Mouse (Mus musculus): ENCODE results near the gene Nrk. TPM values are rescaled to one million over a fixed set of nuclear protein-coding genes. Genes with fewer than 3 reads are reported as not detected.

Gene Nrk
- polyA plus RNA-seq, 1 experiment from 2014 or later = 0.56 TPM

GRCm38 (mm10) chrX:139016540-139016939, 102.3 kb downstream of the Nrk start:
- no peaks in the 10 kb centered on the region for H3K4me1 ChIP-seq (replicated peaks; ENCODE audit: control insufficient read depth, insufficient read depth, low read length)
- ATAC-seq = no peak
- no peak overlapping the region for H3K4me3 ChIP-seq (replicated peaks; ENCODE audit: low read length)

GRCm38 (mm10) chrX:139026532-139027097, 112.4 kb downstream of the Nrk start:
- Histone ChIP-seq H3K27me3 (replicated peaks; ENCODE audit: control insufficient read depth, insufficient read depth, low read length) (no peaks in the 10 kb centered on the region), H3K4me2 (ENCODE audit: low read length) (no peak overlapping the region), H3K36me3 (ENCODE audit: control insufficient read depth, insufficient read depth) (no peaks in the 10 kb centered on the region), H3K4me3 (replicated peaks; ENCODE audit: low read length) (no peak overlapping the region), H3K9ac (replicated peaks; ENCODE audit: low read depth, low read length) (no peak overlapping the region), H3K4me1 (replicated peaks; ENCODE audit: control insufficient read depth, insufficient read depth, low read length) (no peaks in the 10 kb centered on the region), H3K27ac (ENCODE audit: low read length) (no peak overlapping the region), H3K9me3 (ENCODE audit: control insufficient read depth, low read length) (no peaks in the 10 kb centered on the region)
- ATAC-seq = no peak
- 55% methylated on average over 3 of the region's 3 CpGs for WGBS

More at GRCm38 (mm10) chrX:139016540-139016939, 102.3 kb downstream of the Nrk start:
- Histone ChIP-seq H3K27ac (ENCODE audit: low read length) (no peak overlapping the region), H3K27me3 (replicated peaks; ENCODE audit: control insufficient read depth, insufficient read depth, low read length) (no peaks in the 10 kb centered on the region), H3K36me3 (ENCODE audit: control insufficient read depth, insufficient read depth) (no peaks in the 10 kb centered on the region), H3K9me3 (ENCODE audit: control insufficient read depth, low read length) (no peaks in the 10 kb centered on the region), H3K4me2 (ENCODE audit: low read length) (no peak overlapping the region), H3K9ac (replicated peaks; ENCODE audit: low read depth, low read length) (no peak overlapping the region)
- 58% methylated on average over 1 of the region's 1 CpGs for WGBS

GRCm38 (mm10) chrX:139027296-139027695, 113.1 kb downstream of the Nrk start:
- no peak overlapping the region for H3K9ac ChIP-seq (replicated peaks; ENCODE audit: low read depth, low read length)
- WGBS = 64% methylated on average over 5 of the region's 5 CpGs

GRCm38 (mm10) chrX:139027909-139028308, 113.7 kb downstream of the Nrk start:
- Histone ChIP-seq H3K4me3 (replicated peaks; ENCODE audit: low read length) (no peak overlapping the region), H3K9me3 (ENCODE audit: control insufficient read depth, low read length) (no peaks in the 10 kb centered on the region), H3K36me3 (ENCODE audit: control insufficient read depth, insufficient read depth) (no peaks in the 10 kb centered on the region), H3K4me2 (ENCODE audit: low read length) (no peak overlapping the region), H3K27ac (ENCODE audit: low read length) (no peak overlapping the region), H3K4me1 (replicated peaks; ENCODE audit: control insufficient read depth, insufficient read depth, low read length) (no peaks in the 10 kb centered on the region), H3K27me3 (replicated peaks; ENCODE audit: control insufficient read depth, insufficient read depth, low read length) (no peaks in the 10 kb centered on the region), H3K9ac (replicated peaks; ENCODE audit: low read depth, low read length) (no peak overlapping the region)
- WGBS = 71% methylated on average over 6 of the region's 6 CpGs
- ATAC-seq = no peak

More at GRCm38 (mm10) chrX:139027296-139027695, 113.1 kb downstream of the Nrk start:
- H3K4me2 ChIP-seq (ENCODE audit: low read length) = no peak overlapping the region
- no peaks in the 10 kb centered on the region for H3K4me1 ChIP-seq (replicated peaks; ENCODE audit: control insufficient read depth, insufficient read depth, low read length)
- no peaks in the 10 kb centered on the region for H3K9me3 ChIP-seq (ENCODE audit: control insufficient read depth, low read length)
- H3K36me3 ChIP-seq (ENCODE audit: control insufficient read depth, insufficient read depth) = no peaks in the 10 kb centered on the region
- ATAC-seq = no peak
- H3K4me3 ChIP-seq (replicated peaks; ENCODE audit: low read length) = no peak overlapping the region
- H3K27ac ChIP-seq (ENCODE audit: low read length) = no peak overlapping the region
- no peaks in the 10 kb centered on the region for H3K27me3 ChIP-seq (replicated peaks; ENCODE audit: control insufficient read depth, insufficient read depth, low read length)

GRCm38 (mm10) chrX:139037666-139038065, 123.4 kb downstream of the Nrk start:
- Histone ChIP-seq H3K9me3 (ENCODE audit: control insufficient read depth, low read length) (no peaks in the 10 kb centered on the region), H3K4me2 (ENCODE audit: low read length) (no peak overlapping the region), H3K9ac (replicated peaks; ENCODE audit: low read depth, low read length) (no peak overlapping the region), H3K4me1 (replicated peaks; ENCODE audit: control insufficient read depth, insufficient read depth, low read length) (no peaks in the 10 kb centered on the region), H3K27ac (ENCODE audit: low read length) (no peak overlapping the region), H3K36me3 (ENCODE audit: control insufficient read depth, insufficient read depth) (no peaks in the 10 kb centered on the region), H3K4me3 (replicated peaks; ENCODE audit: low read length) (no peak overlapping the region), H3K27me3 (replicated peaks; ENCODE audit: control insufficient read depth, insufficient read depth, low read length) (no peaks in the 10 kb centered on the region)
- WGBS = 95% methylated on average over 1 of the region's 1 CpGs
- no peak for ATAC-seq

- H3K4me1 ChIP-seq (replicated peaks; ENCODE audit: control insufficient read depth, insufficient read depth, low read length) = no peaks in the 10 kb centered on the region
- H3K27me3 ChIP-seq (replicated peaks; ENCODE audit: control insufficient read depth, insufficient read depth, low read length) = no peaks in the 10 kb centered on the region
- no peaks in the 10 kb centered on the region for H3K9me3 ChIP-seq (ENCODE audit: control insufficient read depth, low read length)
- H3K9ac ChIP-seq (replicated peaks; ENCODE audit: low read depth, low read length) = no peak overlapping the region
- no peak overlapping the region for H3K27ac ChIP-seq (ENCODE audit: low read length)
- ATAC-seq = no peak
- no peak overlapping the region for H3K4me3 ChIP-seq (replicated peaks; ENCODE audit: low read length)
- no peaks in the 10 kb centered on the region for H3K36me3 ChIP-seq (ENCODE audit: control insufficient read depth, insufficient read depth)
- H3K4me2 ChIP-seq (ENCODE audit: low read length) = no peak overlapping the region
- 80% methylated on average over 2 of the region's 2 CpGs for WGBS
Measured at GRCm38 (mm10) chrX:139039314-139039713, 125.1 kb downstream of the Nrk start.

GRCm38 (mm10) chrX:139041148-139041547, 126.9 kb downstream of the Nrk start:
- Histone ChIP-seq H3K9ac (replicated peaks; ENCODE audit: low read depth, low read length) (no peak overlapping the region), H3K36me3 (ENCODE audit: control insufficient read depth, insufficient read depth) (no peaks in the 10 kb centered on the region), H3K4me1 (replicated peaks; ENCODE audit: control insufficient read depth, insufficient read depth, low read length) (no peaks in the 10 kb centered on the region), H3K4me3 (replicated peaks; ENCODE audit: low read length) (no peak overlapping the region), H3K27me3 (replicated peaks; ENCODE audit: control insufficient read depth, insufficient read depth, low read length) (no peaks in the 10 kb centered on the region), H3K4me2 (ENCODE audit: low read length) (no peak overlapping the region), H3K9me3 (ENCODE audit: control insufficient read depth, low read length) (no peaks in the 10 kb centered on the region), H3K27ac (ENCODE audit: low read length) (no peak overlapping the region)
- WGBS = 77% methylated on average over 1 of the region's 1 CpGs
- ATAC-seq = no peak

GRCm38 (mm10) chrX:139051976-139052375, 137.7 kb downstream of the Nrk start:
- no peak overlapping the region for H3K9ac ChIP-seq (replicated peaks; ENCODE audit: low read depth, low read length)
- no peak overlapping the region for H3K27ac ChIP-seq (ENCODE audit: low read length)
- H3K9me3 ChIP-seq (ENCODE audit: control insufficient read depth, low read length) = no peaks in the 10 kb centered on the region
- no peak overlapping the region for H3K4me2 ChIP-seq (ENCODE audit: low read length)
- ATAC-seq = no peak
- no peak overlapping the region for H3K4me3 ChIP-seq (replicated peaks; ENCODE audit: low read length)
- WGBS = 75% methylated on average over 1 of the region's 1 CpGs
- no peaks in the 10 kb centered on the region for H3K4me1 ChIP-seq (replicated peaks; ENCODE audit: control insufficient read depth, insufficient read depth, low read length)
- H3K36me3 ChIP-seq (ENCODE audit: control insufficient read depth, insufficient read depth) = no peaks in the 10 kb centered on the region
- no peaks in the 10 kb centered on the region for H3K27me3 ChIP-seq (replicated peaks; ENCODE audit: control insufficient read depth, insufficient read depth, low read length)

- Histone ChIP-seq H3K27me3 (replicated peaks; ENCODE audit: control insufficient read depth, insufficient read depth, low read length) (no peaks in the 10 kb centered on the region), H3K27ac (ENCODE audit: low read length) (no peak overlapping the region), H3K9ac (replicated peaks; ENCODE audit: low read depth, low read length) (no peak overlapping the region), H3K9me3 (ENCODE audit: control insufficient read depth, low read length) (no peaks in the 10 kb centered on the region), H3K36me3 (ENCODE audit: control insufficient read depth, insufficient read depth) (no peaks in the 10 kb centered on the region), H3K4me3 (replicated peaks; ENCODE audit: low read length) (no peak overlapping the region), H3K4me2 (ENCODE audit: low read length) (no peak overlapping the region), H3K4me1 (replicated peaks; ENCODE audit: control insufficient read depth, insufficient read depth, low read length) (no peaks in the 10 kb centered on the region)
- ATAC-seq = no peak
- 75% methylated on average over 1 of the region's 1 CpGs for WGBS
Measured at GRCm38 (mm10) chrX:139053149-139053548, 138.9 kb downstream of the Nrk start.
